Mouse (Mus musculus) kidney, adult 11 months (tissue): ENCODE results near the gene Snrpd2.
A peak's percentile ranks its signal among the peaks of the same experiment; 100 is the strongest.

Experiments used
- DNase-seq: peaks from one replicate; pipeline ENCODE4 v3.0.0; 2022

Gene Snrpd2

GRCm38 (mm10) chr7:19179173-19179572 lies 29.7 kb downstream of the Snrpd2 start:
- peak; percentile 53 for DNase-seq

- no peak for DNase-seq
Observed at GRCm38 (mm10) chr7:19179936-19180335, 30.4 kb downstream of the Snrpd2 start.

- peak; percentile 37 for DNase-seq
Observed at GRCm38 (mm10) chr7:19180862-19181429, 31.4 kb downstream of the Snrpd2 start.

GRCm38 (mm10) chr7:19184250-19184649 lies 34.7 kb downstream of the Snrpd2 start:
- no peak for DNase-seq

- peak; percentile 41 for DNase-seq
Observed at GRCm38 (mm10) chr7:19184758-19185157, 35.2 kb downstream of the Snrpd2 start.

GRCm38 (mm10) chr7:19194676-19195075 lies 45.2 kb downstream of the Snrpd2 start:
- no peak for DNase-seq

- no peak for DNase-seq
Observed at GRCm38 (mm10) chr7:19196676-19197075, 47.2 kb downstream of the Snrpd2 start.

- no peak for DNase-seq
Observed at GRCm38 (mm10) chr7:19197985-19198384, 48.5 kb downstream of the Snrpd2 start.

- DNase-seq: no peak
Observed at GRCm38 (mm10) chr7:19201660-19202059, 52.1 kb downstream of the Snrpd2 start.

GRCm38 (mm10) chr7:19202065-19202850 lies 52.7 kb downstream of the Snrpd2 start:
- no peak for DNase-seq
